Mouse (Mus musculus): ENCODE data around the gene Alox12b. TPM values are rescaled to one million over a fixed set of nuclear protein-coding genes. Genes with fewer than 3 reads are reported as not detected.

Gene Alox12b
- polyA plus RNA-seq (2015; fragmentation: Nextera tagmentation; extraction: Ambion mirVana), result 2.2 TPM in 1 of 2 replicates, not detected in the other

GRCm38 (mm10) chr11:69156800-69157199, at the start of gene Alox12b:
TSS of gene Alox12b (plus strand) at chr11:69156989.

DNA sequence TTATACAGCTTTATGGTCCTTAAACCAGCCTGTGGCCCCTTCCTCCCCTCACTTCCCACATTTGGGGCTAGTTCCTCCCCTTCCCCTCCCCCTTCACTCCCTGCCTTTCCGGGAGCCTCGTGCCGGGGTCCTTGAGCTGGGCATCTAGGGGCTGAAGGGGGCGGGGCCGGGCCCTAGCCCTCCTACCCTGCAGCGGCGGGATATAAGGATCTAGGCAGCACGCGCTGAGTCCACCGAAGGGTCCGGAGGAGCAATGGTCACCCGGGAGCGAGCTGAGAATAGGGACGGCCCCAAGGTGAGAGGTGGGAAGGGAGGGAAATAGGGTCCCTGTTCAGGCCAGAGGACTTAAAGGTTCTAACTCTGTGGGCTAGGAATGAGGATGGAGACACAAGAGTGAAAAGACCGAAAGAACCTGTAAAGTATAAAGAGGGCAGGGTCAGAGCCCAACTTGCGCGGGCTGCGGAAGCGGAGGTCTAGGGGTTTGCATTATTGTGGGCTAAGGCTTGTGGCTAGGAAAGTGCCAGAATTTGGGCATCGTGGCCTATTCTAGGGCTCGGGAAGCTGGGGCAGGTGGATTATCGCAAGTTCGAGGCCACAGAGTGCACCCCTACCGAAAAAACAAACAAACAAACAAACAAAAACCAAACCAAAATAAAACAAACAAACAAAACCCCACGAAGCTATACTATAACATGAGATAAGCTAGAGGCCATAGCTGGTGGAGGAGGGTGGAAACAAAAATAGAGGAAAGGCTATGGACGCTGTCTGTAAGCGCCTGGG, 36.4 kb upstream of the Alox12b start, which contains the start of gene Hes7:
TSS of gene Hes7 (plus strand) at position 184 of the 780 bp plus-strand sequence.

GRCm38 (mm10) chr11:69122336-69122951, 34.3 kb upstream of the Alox12b start, which contains the start of gene 9130213A22Rik:
TSS of gene 9130213A22Rik (minus strand) at chr11:69122589.

GRCm38 (mm10) chr11:69125852-69125918, 31.1 kb upstream of the Alox12b start, which contains the start of gene Aloxe3:
TSS of gene Aloxe3 (plus strand) at chr11:69125896.

DNA sequence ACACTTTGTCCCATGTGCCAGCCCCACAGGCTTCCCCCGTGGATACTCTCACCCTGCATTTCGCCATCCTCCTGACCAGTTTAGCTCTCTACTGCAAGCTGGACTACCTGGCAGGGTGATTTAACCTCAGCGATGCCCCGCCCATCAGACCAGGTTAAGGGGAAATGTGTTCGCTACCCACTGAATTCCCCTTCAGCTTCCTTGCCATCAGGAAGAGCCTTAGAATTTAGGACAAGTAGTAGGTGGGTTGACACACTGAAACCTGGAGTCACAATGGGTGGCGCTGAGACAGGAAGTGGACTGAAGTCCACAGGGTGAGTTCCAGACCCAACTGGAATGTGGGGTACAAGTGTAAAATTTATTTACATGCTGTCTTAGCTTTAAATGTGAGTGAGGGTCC, 41.0 kb downstream of the Alox12b start, which contains the start of gene Alox8:
TSS of gene Alox8 (minus strand) at position 101 of the 400 bp plus-strand sequence.

Other genes with a start within 250 kb of the Alox12b start
- gene Odf4, start 229.9 kb upstream of the Alox12b start, polyA plus RNA-seq (2015; fragmentation: Nextera tagmentation; extraction: Ambion mirVana), result not detected in 2 replicates
- 5.7 and 6.1 TPM in 2 replicates for gene Arhgef15, start 199.5 kb upstream of the Alox12b start, polyA plus RNA-seq (2015; fragmentation: Nextera tagmentation; extraction: Ambion mirVana)
- gene Slc25a35, start 188.9 kb upstream of the Alox12b start, polyA plus RNA-seq (2015; fragmentation: Nextera tagmentation; extraction: Ambion mirVana), result 1.3 and 1.5 TPM in 2 replicates
- gene Rangrf, start 181.8 kb upstream of the Alox12b start, polyA plus RNA-seq (2015; fragmentation: Nextera tagmentation; extraction: Ambion mirVana), result 49.2 and 55.8 TPM in 2 replicates
- 7.5 and 7.9 TPM in 2 replicates for gene Pfas, start 148.5 kb upstream of the Alox12b start, polyA plus RNA-seq (2015; fragmentation: Nextera tagmentation; extraction: Ambion mirVana)
- 12.5 and 13.5 TPM in 2 replicates for gene Ctc1, start 141.1 kb upstream of the Alox12b start, polyA plus RNA-seq (2015; fragmentation: Nextera tagmentation; extraction: Ambion mirVana)
- 23.1 and 28.8 TPM in 2 replicates for gene Aurkb, start 111.3 kb upstream of the Alox12b start, polyA plus RNA-seq (2015; fragmentation: Nextera tagmentation; extraction: Ambion mirVana)
- gene Borcs6, start 97.3 kb upstream of the Alox12b start, polyA plus RNA-seq (2015; fragmentation: Nextera tagmentation; extraction: Ambion mirVana), result 10.3 and 13.3 TPM in 2 replicates
- 31.1 and 34.1 TPM in 2 replicates for gene Tmem107, start 86.2 kb upstream of the Alox12b start, polyA plus RNA-seq (2015; fragmentation: Nextera tagmentation; extraction: Ambion mirVana)
- gene Vamp2, start 68.5 kb upstream of the Alox12b start, polyA plus RNA-seq (2015; fragmentation: Nextera tagmentation; extraction: Ambion mirVana), result 67.9 and 70.2 TPM in 2 replicates
- gene Per1, start 61.8 kb upstream of the Alox12b start, polyA plus RNA-seq (2015; fragmentation: Nextera tagmentation; extraction: Ambion mirVana), result 11.1 and 16.8 TPM in 2 replicates
- gene Hes7, start 36.6 kb upstream of the Alox12b start, polyA plus RNA-seq (2015; fragmentation: Nextera tagmentation; extraction: Ambion mirVana), result 0.26 TPM in 1 of 2 replicates, not detected in the other
- gene 9130213A22Rik, start 34.4 kb upstream of the Alox12b start, polyA plus RNA-seq (2015; fragmentation: Nextera tagmentation; extraction: Ambion mirVana), result 0.12 and 0.56 TPM in 2 replicates
- gene Aloxe3, start 31.1 kb upstream of the Alox12b start, polyA plus RNA-seq (2015; fragmentation: Nextera tagmentation; extraction: Ambion mirVana), result 1.1 TPM in 1 of 2 replicates, not detected in the other
- gene Alox8, start 40.9 kb downstream of the Alox12b start, polyA plus RNA-seq (2015; fragmentation: Nextera tagmentation; extraction: Ambion mirVana), result 0.09 and 0.13 TPM in 2 replicates
- gene Gucy2e, start 80.0 kb downstream of the Alox12b start, polyA plus RNA-seq (2015; fragmentation: Nextera tagmentation; extraction: Ambion mirVana), result 0.05 and 0.10 TPM in 2 replicates
- 5.5 and 7.0 TPM in 2 replicates for gene Cntrob, start 166.8 kb downstream of the Alox12b start, polyA plus RNA-seq (2015; fragmentation: Nextera tagmentation; extraction: Ambion mirVana)
- 88.7 and 98.0 TPM in 2 replicates for gene Trappc1, start 167.0 kb downstream of the Alox12b start, polyA plus RNA-seq (2015; fragmentation: Nextera tagmentation; extraction: Ambion mirVana)
- 0.18 and 0.35 TPM in 2 replicates for gene Kcnab3, start 169.3 kb downstream of the Alox12b start, polyA plus RNA-seq (2015; fragmentation: Nextera tagmentation; extraction: Ambion mirVana)
- 2.1 and 6.3 TPM in 2 replicates for gene Rnf227, start 183.5 kb downstream of the Alox12b start, polyA plus RNA-seq (2015; fragmentation: Nextera tagmentation; extraction: Ambion mirVana)
- gene Chd3, start 212.4 kb downstream of the Alox12b start, polyA plus RNA-seq (2015; fragmentation: Nextera tagmentation; extraction: Ambion mirVana), result 11.1 and 13.0 TPM in 2 replicates
- 111 and 120 TPM in 2 replicates for gene Naa38, start 238.5 kb downstream of the Alox12b start, polyA plus RNA-seq (2015; fragmentation: Nextera tagmentation; extraction: Ambion mirVana)
- 12.4 and 14.5 TPM in 2 replicates for gene Cyb5d1, start 238.6 kb downstream of the Alox12b start, polyA plus RNA-seq (2015; fragmentation: Nextera tagmentation; extraction: Ambion mirVana)
- gene Tmem88, start 241.2 kb downstream of the Alox12b start, polyA plus RNA-seq (2015; fragmentation: Nextera tagmentation; extraction: Ambion mirVana), result 29.1 and 32.8 TPM in 2 replicates

Data from skeletal muscle tissue, postnatal 0 days (tissue).